Mouse (Mus musculus) thymus, postnatal 10 days (tissue): ENCODE data around the gene Fam69b.

Experiments used
- DNase-seq, 2 experiments: peaks; one replicate each; pipeline ENCODE4 v3.0.0; 2021; ENCODE audit warnings: low spot score in 2 of 2

Fam69b gene

DNA sequence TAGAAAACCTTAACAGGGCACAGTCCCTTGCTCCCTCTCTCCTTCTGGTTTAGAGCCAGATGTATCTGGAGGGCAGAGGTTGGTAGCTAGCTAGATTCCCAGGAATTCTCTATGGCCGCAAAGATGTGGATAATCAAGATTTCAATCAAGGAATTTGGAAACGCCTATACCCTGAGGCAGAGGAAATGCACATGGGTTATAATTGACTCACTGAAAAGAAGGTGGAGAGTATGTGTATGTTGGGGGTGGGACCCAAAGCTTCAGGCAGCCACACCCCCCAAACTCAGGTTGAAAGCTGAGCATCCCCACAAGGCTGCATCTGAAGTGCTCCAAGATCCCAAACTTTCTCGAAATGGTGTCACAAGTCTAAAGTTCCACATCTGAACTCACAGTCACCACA, 29.8 kb upstream of the Fam69b start:
- no peak for DNase-seq

DNA sequence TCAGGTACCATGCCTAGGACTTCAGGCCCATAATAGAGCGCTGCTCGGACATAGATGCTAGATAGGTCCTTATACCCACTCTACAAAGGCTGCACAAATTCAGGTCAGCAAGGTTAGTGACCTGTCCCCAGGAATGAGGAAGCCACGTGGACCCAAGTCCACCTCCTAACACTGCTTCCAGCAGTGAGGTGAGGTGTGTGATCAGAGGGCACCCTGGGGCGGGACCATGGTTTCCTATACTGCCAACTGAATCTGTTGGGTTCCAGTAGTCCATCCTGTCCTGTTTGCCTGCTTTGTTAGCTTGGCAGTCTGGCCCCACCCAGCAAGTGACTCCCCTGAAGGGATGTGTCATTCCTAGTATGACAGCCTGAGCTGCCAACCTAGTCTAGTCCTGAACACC, 28.3 kb upstream of the Fam69b start:
- no peak for DNase-seq

- DNase-seq = no peak
Observed at GRCm38 (mm10) chr2:26600664-26601063, 27.6 kb upstream of the Fam69b start.

GRCm38 (mm10) chr2:26601595-26601994, 26.7 kb upstream of the Fam69b start:
- DNase-seq = no peak

GRCm38 (mm10) chr2:26602631-26603030, 25.6 kb upstream of the Fam69b start:
- DNase-seq = no peak

DNA sequence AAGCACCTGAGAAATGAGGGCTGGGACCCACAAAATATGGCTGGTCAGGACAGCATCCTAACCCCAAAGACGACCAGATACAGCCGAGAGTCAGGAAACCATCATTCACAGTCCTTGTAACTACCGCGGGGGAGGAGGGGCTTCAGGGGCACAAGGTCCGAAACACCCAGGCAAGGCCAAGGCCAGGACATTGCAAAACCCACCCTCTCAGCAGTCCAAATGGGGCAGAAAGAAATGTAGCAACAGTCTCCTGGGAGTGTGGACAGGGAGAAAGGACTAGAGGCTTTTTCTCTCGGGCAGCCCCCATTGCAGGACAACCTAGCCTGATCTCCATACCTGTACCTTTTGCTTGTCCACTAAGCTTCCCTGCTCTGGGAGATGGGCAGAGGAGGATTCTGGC, 25.1 kb upstream of the Fam69b start:
- DNase-seq = no peak

DNA sequence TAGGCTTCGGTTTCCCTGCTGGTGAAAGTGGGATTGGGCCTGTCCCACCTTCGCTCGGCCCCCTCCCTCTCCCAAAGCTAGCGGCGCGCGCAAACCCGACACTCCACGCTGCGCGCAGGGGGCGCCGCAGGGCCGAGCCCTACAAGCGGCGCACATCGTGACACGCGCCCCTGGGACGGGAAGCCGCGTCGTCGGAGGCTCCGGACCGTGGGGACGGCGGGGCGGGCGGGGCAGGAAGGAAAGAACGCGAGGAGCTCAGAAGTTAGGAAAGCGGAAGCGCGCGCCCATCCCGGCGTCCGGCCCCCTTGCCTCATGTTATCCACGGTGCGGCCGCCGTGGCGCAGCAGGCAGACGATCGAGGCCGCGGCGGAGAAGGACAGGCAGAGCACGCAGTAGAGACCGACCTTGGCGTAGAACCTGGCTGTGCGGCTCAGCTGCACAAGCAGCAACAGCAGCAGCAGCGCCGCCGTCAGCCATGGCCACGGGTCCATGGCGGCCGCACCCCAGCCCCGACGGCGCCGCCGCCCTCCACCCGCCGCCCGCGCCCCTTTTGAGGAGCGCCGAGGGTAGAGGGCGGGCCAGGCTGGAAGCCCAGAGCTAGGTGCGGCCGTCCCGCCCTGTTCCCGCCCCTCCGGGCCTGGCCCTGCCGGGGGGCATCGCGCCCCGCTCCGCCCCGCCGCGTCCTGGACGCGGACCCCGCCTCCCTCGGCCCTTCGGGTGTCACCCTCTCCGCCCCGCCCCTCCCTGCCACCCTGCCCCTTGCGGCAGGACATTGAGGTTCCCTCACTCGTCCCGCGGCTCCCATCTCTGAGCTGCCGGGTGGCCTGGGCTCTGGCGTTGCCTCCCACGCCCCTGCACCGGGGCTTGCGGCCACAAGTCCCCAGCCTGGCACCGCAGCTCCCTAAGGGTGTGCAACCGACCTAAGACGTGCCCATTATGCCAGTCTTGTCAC, 24.3 kb upstream of the Fam69b start, which contains the start of gene Agpat2:
TSS of gene Agpat2 (minus strand) at position 698 of the 952 bp plus-strand sequence.
- DNase-seq = peak; percentile 69 to 79

DNA sequence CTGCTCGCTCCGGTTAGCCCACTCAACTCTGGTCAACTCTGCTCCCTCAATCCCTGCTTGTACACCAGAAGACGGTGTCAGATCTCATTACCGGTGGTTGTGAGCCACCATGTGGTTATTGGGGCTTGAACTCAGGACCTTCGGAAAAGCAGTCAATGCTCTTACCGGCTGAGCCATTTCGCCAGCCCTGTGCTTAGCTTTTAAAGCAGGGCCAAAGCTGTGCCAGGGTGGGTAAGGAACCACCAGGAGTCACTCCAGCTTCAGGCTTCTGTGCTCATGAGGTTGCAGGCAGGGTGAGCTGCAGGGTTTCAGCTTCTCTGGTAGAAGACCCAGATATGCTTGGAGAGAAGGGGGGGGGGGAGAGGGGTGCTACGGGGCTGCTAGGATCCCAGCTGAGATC, 22.9 kb upstream of the Fam69b start:
- DNase-seq = no peak

DNA sequence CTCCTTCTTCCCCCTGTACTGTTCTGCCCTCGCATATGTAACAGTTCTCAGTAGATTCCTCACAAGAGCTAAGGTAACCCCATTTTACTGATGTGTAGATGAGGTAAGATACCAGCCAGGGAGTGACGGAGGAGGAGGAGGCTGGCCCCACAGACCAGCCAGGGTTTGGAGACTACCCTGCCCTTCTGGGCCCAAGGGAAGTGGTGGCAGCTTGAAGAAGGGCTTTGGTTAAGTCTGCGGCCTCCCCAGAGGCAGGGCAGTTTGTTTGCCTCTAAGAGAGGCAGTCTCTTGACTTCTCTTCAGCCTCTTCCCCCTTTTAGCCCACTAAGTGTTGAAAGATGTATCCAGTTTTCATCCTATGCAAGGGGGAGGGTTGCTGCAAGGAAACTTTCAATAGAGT, 21.7 kb upstream of the Fam69b start:
- DNase-seq = no peak

DNA sequence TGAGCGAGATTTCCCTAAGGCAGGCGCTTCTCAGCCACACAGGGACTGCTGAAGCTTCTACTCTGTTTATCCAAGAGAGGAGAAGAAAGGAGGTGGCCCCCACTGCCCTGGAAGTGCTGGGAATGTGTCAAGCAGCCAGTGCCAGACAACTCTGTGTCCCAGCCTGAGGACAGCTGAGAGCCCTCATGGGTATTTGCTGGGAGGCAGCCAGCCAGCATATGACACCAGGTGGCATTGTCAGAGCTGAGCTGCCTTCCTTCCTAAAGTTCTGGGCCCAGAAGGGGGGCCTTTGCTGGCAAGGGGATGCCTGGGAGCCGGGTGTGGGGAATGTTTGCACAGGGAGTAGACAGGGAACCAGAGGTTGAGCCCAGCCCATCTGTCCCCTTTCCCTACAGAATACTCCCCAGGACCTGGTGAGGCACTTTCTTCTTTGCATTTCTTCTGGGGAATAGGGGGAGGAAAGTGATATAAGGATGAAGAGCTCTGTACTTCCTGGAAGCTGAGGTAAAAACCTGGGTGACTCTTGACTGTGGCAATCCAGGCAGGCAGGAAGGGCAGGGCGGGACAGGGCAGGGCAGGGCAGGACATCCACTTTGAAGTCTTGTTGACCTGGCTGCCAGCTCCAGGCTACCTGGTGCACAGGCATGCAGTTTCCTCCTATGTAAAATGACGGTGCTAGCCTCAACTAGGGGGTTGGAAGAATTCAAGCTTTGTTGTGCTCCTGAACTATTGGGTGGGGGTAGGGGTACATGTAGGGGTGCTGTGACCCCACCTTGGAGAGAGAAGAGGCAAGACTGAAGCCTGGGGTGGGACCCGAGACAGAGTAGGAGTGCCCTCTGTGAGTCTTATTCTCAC, 21.0 kb upstream of the Fam69b start:
- DNase-seq = no peak

DNA sequence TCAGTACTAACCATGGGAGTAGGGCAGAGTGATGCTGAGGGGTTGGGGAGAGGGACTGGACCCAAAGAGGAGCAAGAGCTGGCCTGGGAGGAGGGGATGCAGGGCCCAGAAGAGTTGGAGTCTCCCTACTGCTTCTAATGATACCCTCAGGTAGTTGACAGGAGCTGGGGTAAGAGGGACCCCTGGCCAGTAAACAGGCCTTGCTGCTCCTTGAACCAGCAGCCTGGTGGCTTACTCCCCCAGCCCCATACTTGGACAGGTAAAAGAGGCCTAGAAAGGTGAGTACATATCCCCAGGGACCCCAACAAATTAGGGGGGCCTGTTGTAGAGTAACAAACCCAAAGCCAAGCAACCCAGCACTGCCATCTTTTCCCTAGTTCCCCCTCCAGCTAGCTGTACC, 19.5 kb upstream of the Fam69b start:
- no peak for DNase-seq

GRCm38 (mm10) chr2:26609261-26609661, 19.0 kb upstream of the Fam69b start:
- no peak for DNase-seq

DNA sequence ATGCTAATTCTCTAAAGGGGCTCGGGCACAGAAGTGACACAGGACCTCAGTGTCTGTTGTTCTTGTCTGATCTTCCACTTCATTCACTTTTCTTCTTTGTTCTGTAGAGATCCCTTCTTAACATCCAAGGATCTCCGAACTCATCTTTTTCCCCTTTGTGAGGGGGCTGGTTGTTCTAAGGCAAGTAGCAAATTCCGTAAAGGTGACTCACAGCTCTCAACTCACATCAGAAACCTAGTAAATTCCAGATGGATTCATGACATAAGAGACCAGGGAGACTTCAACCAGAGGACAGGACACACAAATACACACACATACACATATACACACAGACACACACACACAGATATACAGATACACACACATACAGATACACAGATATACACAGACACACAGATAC, 17.7 kb upstream of the Fam69b start:
- no peak for DNase-seq

DNA sequence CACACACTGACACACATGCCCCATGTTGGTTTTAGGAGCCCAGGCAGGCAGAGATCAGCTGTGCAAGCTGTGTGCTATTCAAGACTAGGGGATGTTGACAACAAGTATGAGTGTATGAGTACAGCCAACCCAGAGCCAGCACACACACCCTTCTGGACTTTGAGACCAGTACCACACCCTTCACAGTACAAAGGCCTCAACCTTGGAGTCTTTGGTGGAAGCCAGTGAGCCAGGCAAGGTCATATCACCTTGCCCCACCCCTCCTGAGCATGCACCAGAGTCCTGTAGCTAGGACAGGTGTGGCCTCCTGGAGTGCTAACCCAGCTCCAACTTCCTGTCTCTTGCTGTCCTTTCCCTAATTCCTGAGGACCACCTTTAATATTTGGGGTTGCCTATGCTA, 17.2 kb upstream of the Fam69b start:
- DNase-seq = no peak

DNA sequence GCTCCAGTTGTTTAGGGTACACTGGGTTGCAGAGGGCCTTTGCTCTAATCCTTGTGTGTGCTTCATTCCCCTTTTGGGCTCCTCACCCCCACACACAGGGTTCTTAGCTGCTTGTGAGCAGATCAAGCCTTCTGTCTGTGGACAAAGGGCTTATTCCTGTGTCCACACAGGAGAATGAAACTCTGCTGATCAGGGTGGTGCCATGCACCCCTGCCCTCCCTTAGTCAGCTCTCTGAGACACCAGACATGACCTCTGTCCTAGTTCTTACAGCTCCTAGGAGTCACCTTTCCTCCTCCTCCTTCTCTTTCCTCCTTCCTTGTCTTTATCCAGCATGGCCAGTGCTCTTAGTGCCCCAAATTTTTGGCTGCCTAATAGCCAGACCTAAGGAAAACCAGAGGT, 16.4 kb upstream of the Fam69b start:
- DNase-seq = no peak

- no peak for DNase-seq
Observed at GRCm38 (mm10) chr2:26614903-26615302, 13.4 kb upstream of the Fam69b start.

DNA sequence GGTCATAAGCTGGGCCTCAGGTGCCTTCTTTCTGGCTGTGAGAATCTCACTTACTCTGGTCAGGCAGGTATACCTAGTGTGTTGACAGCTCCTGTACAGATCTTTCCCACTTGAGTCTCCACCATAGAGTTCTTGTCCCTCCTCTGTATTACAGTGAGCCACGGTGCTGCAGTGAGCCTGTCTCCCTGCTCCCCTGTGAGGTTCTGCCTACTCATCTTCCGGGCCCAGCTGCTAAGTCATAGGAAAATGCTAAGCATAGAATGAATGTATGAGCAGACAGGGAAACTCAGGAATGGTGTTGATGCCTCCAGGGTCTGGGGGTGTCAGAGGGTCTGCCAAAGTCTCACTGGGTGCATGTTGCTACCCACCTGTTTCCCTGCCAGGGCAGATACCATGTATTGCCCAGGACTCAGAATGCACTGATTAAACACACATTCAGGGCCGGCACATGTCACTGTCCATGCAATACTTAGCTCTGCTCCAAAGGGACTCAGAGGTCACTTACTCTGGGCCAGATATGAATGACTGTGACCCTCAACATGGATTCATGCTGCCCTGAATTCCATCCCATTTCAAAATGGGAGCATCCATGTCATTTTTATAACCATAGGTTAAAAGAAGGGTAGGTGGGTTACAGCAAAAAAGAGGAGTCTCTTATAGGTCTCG, 12.7 kb upstream of the Fam69b start:
- no peak for DNase-seq

GRCm38 (mm10) chr2:26617331-26617730, 10.9 kb upstream of the Fam69b start:
- DNase-seq = no peak

DNA sequence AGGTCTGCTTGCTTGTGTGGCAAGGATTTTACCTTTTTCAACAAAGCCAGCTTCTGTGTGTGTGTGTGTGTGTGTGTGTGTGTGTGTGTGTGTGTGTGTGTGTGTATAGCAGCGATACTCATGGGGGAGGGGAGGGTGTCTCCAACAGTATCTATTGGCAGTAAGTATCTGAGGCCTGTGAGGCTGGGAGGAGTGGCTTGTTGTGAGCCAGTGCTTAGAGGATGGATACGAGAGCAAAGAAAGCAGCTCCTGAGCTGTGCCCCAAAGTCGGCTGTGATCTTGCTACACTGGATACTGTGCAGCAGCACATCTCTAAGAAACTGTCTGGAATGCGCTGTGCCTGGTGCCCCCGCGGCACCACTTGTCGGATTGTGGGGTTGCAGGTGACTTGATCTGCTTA, 10.3 kb upstream of the Fam69b start:
- DNase-seq = no peak

- DNase-seq = no peak
Observed at GRCm38 (mm10) chr2:26621246-26621645, 7.0 kb upstream of the Fam69b start.

DNA sequence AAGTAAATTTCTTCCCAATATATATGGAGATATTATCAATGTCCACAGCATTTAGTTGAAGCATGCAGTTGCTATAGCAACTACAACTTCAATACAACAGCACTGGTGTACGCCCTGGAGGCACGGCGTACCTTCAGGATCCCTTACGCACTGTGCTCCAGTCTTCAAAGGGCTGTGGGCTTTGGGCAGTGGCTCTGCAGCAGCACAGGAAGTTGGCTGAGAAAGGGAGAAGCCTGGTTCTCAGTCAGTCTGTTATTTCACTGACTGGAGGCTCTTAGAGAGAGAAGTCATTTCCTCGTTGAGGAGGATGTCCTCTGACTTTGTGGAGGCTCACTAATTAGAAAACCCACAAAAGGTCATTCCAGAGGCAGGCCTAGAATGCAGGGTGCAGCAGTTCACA, 5.3 kb upstream of the Fam69b start:
- no peak for DNase-seq

GRCm38 (mm10) chr2:26625419-26625818, 2.8 kb upstream of the Fam69b start:
- DNase-seq = no peak
